Mouse (Mus musculus) heart, embryonic 13.5 days (tissue): ENCODE data around the gene Dhx16. TPM values are rescaled to one million over a fixed set of nuclear protein-coding genes. Genes with fewer than 3 reads are reported as not detected.

Experiments used
- ATAC-seq: fragments of 200-750 bp; cut with Nextera tagmentation; 2 replicates; pipeline ENCODE4 v1.8.0; 2017; ENCODE audit warnings: moderate TSS enrichment; ENCODE audit not compliant: insufficient number of reproducible peaks, low FRiP score, low TSS enrichment; ENCODE audit errors: extremely low read depth
- H3K27ac ChIP-seq: fragments of 300-500 bp; sonication (generic); replicated peaks from 2 replicates; pipeline ENCODE4 v1.5.1; 2015; ENCODE audit warnings: moderate library complexity, mild to moderate bottlenecking, inconsistent platforms
- H3K27me3 ChIP-seq: fragments of 300-500 bp; sonication (generic); replicated peaks from 2 replicates; pipeline ENCODE4 v1.6.1; 2015; ENCODE audit warnings: mild to moderate bottlenecking, inconsistent platforms
- H3K36me3 ChIP-seq: fragments of 300-500 bp; sonication (generic); 2 replicates; pipeline ENCODE4 v1.6.1; 2015; ENCODE audit warnings: mild to moderate bottlenecking, inconsistent platforms
- H3K4me1 ChIP-seq: fragments of 300-500 bp; sonication (generic); 2 replicates; pipeline ENCODE4 v1.6.1; 2015; ENCODE audit warnings: inconsistent platforms
- H3K4me2 ChIP-seq: fragments of 300-500 bp; sonication (generic); 2 replicates; pipeline ENCODE4 v1.6.1; 2015; ENCODE audit warnings: inconsistent platforms, mild to moderate bottlenecking, moderate library complexity
- H3K4me3 ChIP-seq: fragments of 300-500 bp; sonication (generic); 2 replicates; pipeline ENCODE4 v1.5.1; 2015; ENCODE audit warnings: moderate library complexity, mild to moderate bottlenecking, inconsistent platforms
- H3K9ac ChIP-seq: fragments of 300-500 bp; sonication (generic); 2 replicates; pipeline ENCODE4 v1.6.1; 2015; ENCODE audit warnings: inconsistent platforms, mild to moderate bottlenecking, moderate library complexity
- H3K9me3 ChIP-seq: fragments of 300-500 bp; sonication (generic); 2 replicates; pipeline ENCODE4 v1.6.1; 2016; ENCODE audit warnings: inconsistent platforms
- WGBS: fragments of 180-500 bp; shearing (Covaris S2); methylation state at CpG from one replicate; pipeline ENCODE4 v1.1.7; 2015; ENCODE audit warnings: mixed read lengths; 5-methylcytosine and 5-hydroxymethylcytosine counted together
- polyA plus RNA-seq: library from polyadenylated mRNA; unstranded; fragments of >200 nt; fragmentation: Nextera tagmentation; extraction: Ambion mirVana; gene quantifications from 2 replicates; pipeline ENCODE4 v1.2.1, GENCODE M21; 2015

Gene Dhx16
- polyA plus RNA-seq, 1 experiment from 2014 or later: 22.8 TPM

DNA sequence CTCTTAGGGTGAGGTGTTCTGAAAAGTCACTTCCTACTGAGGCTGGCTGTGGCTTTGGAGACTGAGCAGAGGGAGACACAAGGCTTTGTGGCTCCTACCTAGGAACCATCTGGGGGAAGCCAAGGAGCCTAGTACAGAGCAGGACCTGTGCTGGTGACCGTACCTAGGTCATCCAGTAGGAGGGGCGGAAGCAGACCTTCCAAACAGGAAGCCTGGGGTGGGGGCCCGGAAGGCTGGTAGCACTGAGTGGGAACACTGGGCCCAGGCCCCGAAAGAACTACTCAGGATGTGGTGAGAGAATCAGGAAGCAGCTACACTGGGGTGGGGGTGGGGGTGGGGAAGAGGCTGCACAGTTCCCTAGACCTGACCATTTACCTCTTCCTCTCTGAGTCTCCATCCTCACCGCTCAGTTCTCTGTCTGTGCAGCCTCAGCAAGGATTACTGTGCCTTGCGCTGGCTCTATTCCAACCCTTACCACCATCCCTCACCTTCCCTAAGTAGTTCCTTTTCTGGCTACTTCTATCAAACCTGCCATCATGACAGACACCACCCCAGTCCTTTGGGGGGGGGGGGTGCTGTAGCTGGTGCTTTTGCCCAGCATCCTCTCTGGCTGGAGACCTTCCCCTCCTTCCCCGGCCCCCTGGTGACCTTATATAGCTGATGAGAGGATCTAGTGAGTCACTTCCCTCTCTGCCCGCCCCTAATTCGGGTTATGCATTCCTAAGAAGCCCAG lies 9.3 kb upstream of the Dhx16 start:
- ATAC-seq: no peak; the same call in 1 of the 2 replicates
- peak overlapping the region; percentile 96 for H3K4me2 ChIP-seq
- H3K9me3 ChIP-seq: no peaks in the 10 kb centered on the region
- H3K27me3 ChIP-seq: no peaks in the 10 kb centered on the region
- peaks cover 70% of the 10 kb centered on the region for H3K4me1 ChIP-seq
- H3K36me3 ChIP-seq: peaks cover 47% of the 10 kb centered on the region
- 28% methylated on average over 9 of the region's 9 CpGs for WGBS
- H3K9ac ChIP-seq: peak overlapping the region; percentile 91
- peak overlapping the region; percentile 97 for H3K27ac ChIP-seq
- H3K4me3 ChIP-seq: peak overlapping the region; percentile 68

DNA sequence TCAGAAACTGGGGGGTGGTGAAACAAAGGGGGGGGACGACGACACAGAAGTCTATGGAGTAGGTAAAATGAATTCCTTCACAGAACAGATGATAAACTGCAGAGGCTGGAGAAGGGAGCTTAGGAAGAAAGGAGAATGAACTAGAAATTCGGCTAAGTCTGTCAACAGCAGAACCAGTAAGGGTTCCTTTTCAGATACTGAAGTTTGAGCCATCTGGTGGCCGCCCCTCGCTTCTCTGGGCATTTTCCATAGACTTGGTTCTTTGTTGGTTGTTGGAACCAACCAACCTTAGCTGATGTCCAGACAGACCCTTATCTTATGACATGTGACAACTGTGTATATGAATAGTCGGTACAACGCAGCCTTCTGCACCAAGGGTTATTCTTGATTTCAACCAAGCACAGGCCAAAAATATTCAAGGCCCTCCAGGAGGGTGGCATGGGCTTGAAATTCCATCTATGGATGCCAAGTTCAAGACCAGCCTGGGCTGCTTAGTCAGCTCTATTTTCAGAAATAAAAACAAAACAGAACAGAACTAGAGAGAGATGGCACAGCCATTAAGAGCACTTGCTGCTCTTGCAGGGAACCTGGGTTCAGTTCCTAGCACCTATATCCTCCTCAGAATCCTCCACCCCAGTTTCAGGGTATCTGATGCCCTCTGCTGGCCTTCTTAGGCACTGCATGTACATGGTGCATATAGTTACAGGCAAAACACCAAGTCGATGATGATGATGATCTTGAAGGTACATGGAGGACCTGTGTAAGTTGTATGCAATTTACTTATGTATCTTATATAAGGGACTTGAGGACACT lies 8.5 kb upstream of the Dhx16 start:
- no peak for ATAC-seq
- Histone ChIP-seq H3K4me3 (peak overlapping the region; percentile 68), H3K27ac (peak overlapping the region; percentile 97), H3K27me3 (no peaks in the 10 kb centered on the region), H3K9ac (peak overlapping the region; percentile 91), H3K9me3 (no peaks in the 10 kb centered on the region), H3K4me2 (peak overlapping the region; percentile 96), H3K36me3 (peaks cover 53% of the 10 kb centered on the region), H3K4me1 (peaks cover 70% of the 10 kb centered on the region)
- 53% methylated on average over 8 of the region's 8 CpGs for WGBS

- Histone ChIP-seq H3K36me3 (peaks cover 58% of the 10 kb centered on the region), H3K4me2 (peak overlapping the region; percentile 40), H3K9ac (peak overlapping the region; percentile 68), H3K4me3 (peak overlapping the region; percentile 24; the same call in 1 of the 2 replicates), H3K4me1 (peaks cover 49% of the 10 kb centered on the region), H3K27ac (peak overlapping the region; percentile 20; the same call in 1 of the 2 replicates), H3K9me3 (no peaks in the 10 kb centered on the region), H3K27me3 (no peaks in the 10 kb centered on the region)
- no peak; the same call in 1 of the 2 replicates for ATAC-seq
- WGBS: 23% methylated on average over 21 of the region's 21 CpGs
Measured at GRCm38 (mm10) chr17:35873774-35874519, 5.7 kb upstream of the Dhx16 start.

DNA sequence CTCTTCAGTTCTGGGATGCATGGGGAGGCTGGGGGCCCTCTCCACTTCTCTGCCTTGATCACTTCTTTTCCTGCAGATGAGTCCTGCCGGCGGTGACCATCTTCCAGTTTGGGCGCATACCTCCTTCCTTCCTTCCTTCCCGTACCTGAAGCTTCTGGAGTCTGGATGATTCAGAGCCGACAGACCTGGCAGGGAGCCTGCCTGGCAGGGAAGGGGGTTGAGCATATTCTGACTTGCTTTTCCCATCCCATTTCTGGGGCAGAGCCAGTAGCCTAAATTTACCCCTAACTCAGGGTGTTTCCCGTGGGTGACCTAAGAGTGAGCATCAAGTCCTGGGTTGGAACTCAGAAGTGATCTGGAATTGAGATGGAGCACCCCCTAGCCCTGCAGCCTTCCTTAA lies 4.9 kb upstream of the Dhx16 start:
- Histone ChIP-seq H3K36me3 (peaks cover 58% of the 10 kb centered on the region), H3K9ac (0 out of 2 replicates have a peak overlapping the region, but pooled peaks have one; percentile 0), H3K9me3 (no peaks in the 10 kb centered on the region), H3K27ac (no peak overlapping the region), H3K4me3 (no peak overlapping the region), H3K4me1 (peaks cover 42% of the 10 kb centered on the region), H3K27me3 (no peaks in the 10 kb centered on the region), H3K4me2 (no peak overlapping the region)
- ATAC-seq: no peak
- WGBS: 84% methylated on average over 6 of the region's 6 CpGs

DNA sequence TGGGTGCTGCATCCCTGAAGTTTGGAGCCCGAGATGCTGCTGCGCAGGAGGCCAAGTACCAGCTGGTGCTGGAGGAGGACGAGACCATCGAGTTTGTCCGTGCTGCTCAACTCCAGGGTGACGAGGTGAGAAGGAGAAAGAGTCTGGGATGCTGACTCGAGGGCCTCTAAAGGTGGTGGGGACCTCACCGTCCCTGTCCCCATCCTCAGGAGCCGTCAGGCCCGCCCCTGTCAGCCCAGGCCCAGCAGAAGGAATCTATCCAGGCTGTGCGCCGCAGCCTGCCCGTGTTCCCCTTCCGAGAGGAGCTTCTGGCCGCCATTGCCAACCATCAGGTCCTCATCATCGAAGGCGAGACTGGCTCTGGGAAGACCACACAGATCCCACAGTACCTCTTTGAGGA lies 3.3 kb downstream of the Dhx16 start:
- Histone ChIP-seq H3K4me2 (no peak overlapping the region), H3K36me3 (peaks cover 65% of the 10 kb centered on the region), H3K9ac (no peak overlapping the region), H3K27ac (no peak overlapping the region), H3K27me3 (no peaks in the 10 kb centered on the region), H3K4me3 (no peak overlapping the region), H3K4me1 (peaks cover 11% of the 10 kb centered on the region), H3K9me3 (no peaks in the 10 kb centered on the region)
- ATAC-seq: no peak
- 89% methylated on average over 17 of the region's 17 CpGs for WGBS

- Histone ChIP-seq H3K4me3 (no peak overlapping the region), H3K27me3 (no peaks in the 10 kb centered on the region), H3K9ac (no peak overlapping the region), H3K4me1 (peaks cover 11% of the 10 kb centered on the region), H3K9me3 (no peaks in the 10 kb centered on the region), H3K27ac (no peak overlapping the region), H3K36me3 (peaks cover 74% of the 10 kb centered on the region), H3K4me2 (no peak overlapping the region)
- ATAC-seq: no peak
- WGBS: 95% methylated on average over 14 of the region's 14 CpGs
Measured at GRCm38 (mm10) chr17:35883777-35884176, 4.2 kb downstream of the Dhx16 start.

GRCm38 (mm10) chr17:35887725-35888124 lies 8.1 kb downstream of the Dhx16 start:
- no peak for ATAC-seq
- Histone ChIP-seq H3K4me1 (no peaks in the 10 kb centered on the region), H3K9me3 (no peaks in the 10 kb centered on the region), H3K36me3 (peaks cover 99% of the 10 kb centered on the region), H3K9ac (no peak overlapping the region), H3K27ac (no peak overlapping the region), H3K4me2 (no peak overlapping the region), H3K27me3 (no peaks in the 10 kb centered on the region), H3K4me3 (no peak overlapping the region)
- 76% methylated on average over 16 of the region's 17 CpGs for WGBS

GRCm38 (mm10) chr17:35896781-35897643 lies 17.4 kb downstream of the Dhx16 start, which contains the start of gene 2310061I04Rik:
2310061I04Rik (minus strand) TSS chr17:35897431.
- Histone ChIP-seq H3K27me3 (no peaks in the 10 kb centered on the region), H3K9me3 (no peaks in the 10 kb centered on the region), H3K9ac (peak within 1 kb of the TSS; percentile 92), H3K36me3 (peaks cover 75% of the 10 kb centered on the region), H3K4me2 (peak within 1 kb of the TSS; percentile 97), H3K27ac (peak within 1 kb of the TSS; percentile 86), H3K4me1 (peaks cover 21% of the 10 kb centered on the region), H3K4me3 (peak within 1 kb of the TSS; percentile 76)
- peak; percentile 88 for ATAC-seq
- 1% methylated on average over 81 of the region's 86 CpGs for WGBS

DNA sequence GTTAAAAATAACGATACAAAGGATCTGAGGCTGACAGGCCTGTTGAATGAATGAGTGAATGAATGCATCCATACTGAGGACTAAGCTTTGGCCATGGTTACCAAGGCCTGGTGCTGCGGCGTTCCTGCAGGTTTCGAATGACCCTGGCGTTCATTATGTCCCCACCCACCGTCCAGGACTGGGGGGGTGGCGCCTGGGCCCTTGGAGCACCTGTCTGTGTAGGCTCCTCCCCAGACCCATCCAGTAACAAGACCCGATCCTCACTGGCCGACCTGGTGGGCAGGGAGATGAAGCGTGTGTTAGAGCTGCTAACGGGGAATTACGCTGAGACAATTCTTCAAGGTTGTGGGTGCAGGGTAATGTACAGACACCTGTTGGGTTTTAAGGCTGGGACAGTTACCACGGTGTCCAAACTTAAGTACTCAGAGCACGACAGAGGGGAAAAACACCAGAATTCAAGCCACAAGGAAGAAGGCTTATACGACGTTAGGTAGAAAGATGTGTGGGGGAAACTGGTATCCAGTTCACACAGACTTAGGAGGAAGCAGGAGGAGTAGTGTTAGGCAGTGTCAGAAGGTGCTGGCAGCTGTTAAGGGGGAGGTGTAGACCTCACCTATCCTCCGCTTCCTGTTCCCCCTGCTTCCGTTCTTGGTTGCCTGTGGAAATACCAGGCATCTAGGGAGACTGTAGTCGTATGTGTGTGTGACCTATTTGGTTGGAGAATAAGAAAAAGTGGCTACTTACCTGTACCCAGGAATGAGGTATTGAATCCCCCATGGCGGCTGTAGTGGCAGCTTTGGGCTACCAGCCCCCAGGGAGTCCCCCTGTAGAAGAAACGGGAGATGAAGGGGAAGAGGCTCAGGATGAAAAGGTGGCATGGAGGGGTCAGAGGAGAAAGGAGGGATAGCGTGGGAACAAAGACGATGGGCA lies 18.3 kb downstream of the Dhx16 start:
- peak overlapping the region; percentile 92 for H3K9ac ChIP-seq
- H3K4me2 ChIP-seq: peak overlapping the region; percentile 97
- ATAC-seq: no peak
- H3K27me3 ChIP-seq: no peaks in the 10 kb centered on the region
- peak overlapping the region; percentile 76 for H3K4me3 ChIP-seq
- WGBS: 41% methylated on average over 23 of the region's 23 CpGs
- H3K36me3 ChIP-seq: peaks cover 73% of the 10 kb centered on the region
- H3K9me3 ChIP-seq: no peaks in the 10 kb centered on the region
- peak overlapping the region; percentile 33; the same call in 1 of the 2 replicates for H3K27ac ChIP-seq
- H3K4me1 ChIP-seq: peaks cover 22% of the 10 kb centered on the region
